Mouse (Mus musculus) olfactory bulb, adult 2 months (tissue): ENCODE measurements around the gene Eps8. TPM values are rescaled to one million over a fixed set of nuclear protein-coding genes. Genes with fewer than 3 reads are reported as not detected.

Experiments used
- H3K27ac ChIP-seq: fragments of 200-500 bp; 2 replicates; pipeline ENCODE4 v1.5.1; 2012; ENCODE audit warnings: low read depth, low read length; ENCODE audit not compliant: insufficient read depth
- H3K4me1 ChIP-seq: fragments of 200-500 bp; 2 replicates; pipeline ENCODE4 v1.6.1; 2012; ENCODE audit warnings: low read length; ENCODE audit not compliant: control insufficient read depth, insufficient read depth
- H3K4me3 ChIP-seq: fragments of 200-500 bp; 2 replicates; pipeline ENCODE4 v1.5.1; 2012; ENCODE audit warnings: mild to moderate bottlenecking, low read depth, low read length, moderate library complexity; ENCODE audit not compliant: insufficient read depth
- CTCF ChIP-seq: fragments of 200-500 bp; IDR thresholded peaks from 2 replicates; pipeline ENCODE4 v1.5.1; 2012; ENCODE audit warnings: low read depth, mild to moderate bottlenecking, low read length, moderate library complexity; ENCODE audit not compliant: insufficient read depth
- POLR2A ChIP-seq: fragments of 200-500 bp; IDR thresholded peaks from 2 replicates; pipeline ENCODE4 v1.6.1; 2012; ENCODE audit warnings: mild to moderate bottlenecking, low read depth, low read length, moderate library complexity; ENCODE audit not compliant: insufficient read depth
- WGBS: fragments of 180-500 bp; shearing (Covaris S2); methylation state at CpG from one replicate; pipeline ENCODE4 v1.1.7; 2018; 5-methylcytosine and 5-hydroxymethylcytosine counted together
- polyA plus RNA-seq: library from polyadenylated mRNA; stranded (reverse); fragments of >200 nt; gene quantifications from 2 replicates; pipeline ENCODE4 v1.2.4, GENCODE M21; 2012; ENCODE audit warnings: low replicate concordance; ENCODE audit not compliant: missing spikeins, insufficient read depth, insufficient read length

Eps8 gene
- polyA plus RNA-seq, 1 experiment: not detected

DNA sequence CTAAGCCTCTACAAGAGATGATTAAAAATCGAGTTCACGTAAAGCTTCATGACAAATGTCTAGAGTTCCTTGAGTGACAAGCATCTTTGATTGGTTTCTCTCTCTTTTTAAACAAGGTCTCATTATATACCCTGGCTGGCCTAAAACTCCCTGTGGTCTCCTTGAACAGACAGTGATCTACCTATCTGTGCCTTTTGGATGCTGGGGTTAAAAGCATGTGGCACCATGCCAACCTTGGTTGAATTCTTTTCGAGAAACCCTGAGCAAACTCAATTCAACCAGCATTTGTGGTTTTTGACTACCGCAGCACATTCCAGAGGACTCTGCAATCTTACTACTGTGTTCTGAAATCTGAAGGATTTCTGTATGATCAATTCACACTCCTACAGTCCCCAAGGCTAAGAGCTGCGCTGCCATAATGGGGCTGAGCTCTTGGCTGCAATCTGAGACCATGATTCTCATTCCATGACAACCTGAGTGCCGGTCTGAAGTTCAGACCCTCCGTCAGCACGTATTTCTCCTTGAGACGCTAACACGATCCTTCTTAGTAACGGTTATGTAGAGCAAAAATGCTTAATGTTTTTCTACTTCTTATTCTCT, 33.9 kb upstream of the Eps8 start:
- H3K4me1 ChIP-seq: 0 out of 2 replicates have a peak, but pooled peaks cover 2% of the 10 kb centered on the region
- H3K27ac ChIP-seq: no peak overlapping the region
- no peak overlapping the region for H3K4me3 ChIP-seq
- WGBS: 81% methylated on average over 11 of the region's 11 CpGs
- no peak for TF ChIP-seq CTCF
- no peak for TF ChIP-seq POLR2A

DNA sequence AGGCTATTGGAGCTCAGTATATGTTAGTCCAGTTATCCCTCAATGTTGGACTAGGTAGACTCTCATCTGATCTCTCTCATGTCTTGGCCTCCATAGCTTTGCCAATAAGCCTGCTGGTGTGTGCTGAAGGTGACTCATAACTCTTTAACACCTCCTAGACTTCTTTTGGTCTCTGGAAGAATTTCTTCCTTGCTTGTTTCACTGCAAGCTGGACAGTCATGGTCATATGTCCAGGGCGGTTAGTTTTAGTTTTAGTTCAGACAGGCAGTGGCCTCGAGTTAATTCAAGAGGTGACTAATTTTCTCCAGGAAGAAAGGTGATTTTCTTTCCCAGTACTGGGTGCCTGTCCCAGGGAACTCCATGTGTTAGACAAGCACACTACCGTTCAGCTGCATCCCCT, 33.4 kb upstream of the Eps8 start:
- no peak for TF ChIP-seq POLR2A
- TF ChIP-seq CTCF: no peak
- H3K4me3 ChIP-seq: no peak overlapping the region
- 88% methylated on average over 3 of the region's 3 CpGs for WGBS
- H3K4me1 ChIP-seq: 0 out of 2 replicates have a peak, but pooled peaks cover 2% of the 10 kb centered on the region
- H3K27ac ChIP-seq: no peak overlapping the region

DNA sequence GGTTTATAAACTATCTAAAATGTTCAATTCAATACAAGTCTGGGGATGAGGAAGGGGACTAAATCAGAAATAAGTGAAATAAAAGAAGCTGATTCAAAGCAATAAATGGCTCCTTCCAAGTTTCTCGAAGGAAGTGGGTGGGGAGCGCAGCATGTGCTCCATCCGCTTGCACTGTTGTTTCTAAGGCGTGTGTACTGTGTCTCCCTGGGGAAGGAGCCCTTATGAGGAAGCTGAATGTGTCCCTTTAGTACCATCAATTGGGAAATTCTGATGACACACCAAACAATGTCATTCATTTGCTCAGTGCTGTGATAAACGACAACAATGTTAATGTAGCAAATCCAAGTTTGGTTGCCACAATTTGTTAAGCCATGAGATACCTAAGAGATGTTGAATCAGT, 33.0 kb upstream of the Eps8 start:
- H3K4me1 ChIP-seq: 0 out of 2 replicates have a peak, but pooled peaks cover 2% of the 10 kb centered on the region
- 94% methylated on average over 5 of the region's 5 CpGs for WGBS
- H3K4me3 ChIP-seq: no peak overlapping the region
- H3K27ac ChIP-seq: no peak overlapping the region
- TF ChIP-seq CTCF (no peak), POLR2A (no peak)

DNA sequence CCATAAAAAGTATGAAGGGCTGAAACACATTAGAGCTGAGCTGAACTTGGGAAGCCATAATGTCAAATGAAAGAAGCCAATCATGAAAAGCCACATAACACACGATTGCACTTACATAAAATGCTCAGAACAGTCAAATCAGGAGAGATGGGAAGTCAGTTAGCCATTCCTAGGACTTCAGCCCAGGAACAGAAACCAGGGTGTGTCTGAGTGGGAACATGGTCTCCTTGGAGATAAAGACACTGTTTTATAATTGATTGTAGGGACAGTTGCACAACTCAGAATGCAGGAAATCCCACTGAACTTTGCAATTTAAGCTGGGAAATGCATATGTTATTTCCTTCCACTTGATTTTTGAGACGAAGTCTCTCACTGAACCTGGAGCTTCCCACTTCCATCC, 28.0 kb upstream of the Eps8 start:
- no peak overlapping the region for H3K27ac ChIP-seq
- no peak overlapping the region for H3K4me3 ChIP-seq
- 0 out of 2 replicates have a peak, but pooled peaks cover 2% of the 10 kb centered on the region for H3K4me1 ChIP-seq
- 93% methylated on average over 2 of the region's 2 CpGs for WGBS
- TF ChIP-seq CTCF (no peak), POLR2A (no peak)

DNA sequence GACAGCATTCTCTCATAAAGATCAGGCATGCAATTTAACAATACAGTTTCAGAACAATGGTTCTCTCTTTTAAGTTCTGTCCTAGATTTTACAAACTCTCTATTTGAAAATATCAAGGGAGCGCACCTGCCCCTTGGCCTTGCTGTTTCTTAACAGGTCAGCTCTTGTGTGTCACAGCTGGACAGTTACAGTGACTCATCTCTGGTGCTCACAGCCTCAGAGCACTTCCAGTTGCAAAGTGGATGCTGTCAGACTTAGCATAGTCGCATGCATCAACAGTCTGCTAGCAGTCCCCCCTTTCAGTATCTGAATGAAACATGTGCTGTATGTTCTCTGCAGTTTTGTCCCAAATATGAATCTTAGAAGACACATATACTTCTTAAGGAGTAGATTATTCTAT, 26.3 kb upstream of the Eps8 start:
- H3K27ac ChIP-seq: no peak overlapping the region
- TF ChIP-seq POLR2A: no peak
- TF ChIP-seq CTCF: no peak
- 98% methylated on average over 2 of the region's 2 CpGs for WGBS
- H3K4me1 ChIP-seq: 0 out of 2 replicates have a peak, but pooled peaks cover 2% of the 10 kb centered on the region
- H3K4me3 ChIP-seq: no peak overlapping the region

DNA sequence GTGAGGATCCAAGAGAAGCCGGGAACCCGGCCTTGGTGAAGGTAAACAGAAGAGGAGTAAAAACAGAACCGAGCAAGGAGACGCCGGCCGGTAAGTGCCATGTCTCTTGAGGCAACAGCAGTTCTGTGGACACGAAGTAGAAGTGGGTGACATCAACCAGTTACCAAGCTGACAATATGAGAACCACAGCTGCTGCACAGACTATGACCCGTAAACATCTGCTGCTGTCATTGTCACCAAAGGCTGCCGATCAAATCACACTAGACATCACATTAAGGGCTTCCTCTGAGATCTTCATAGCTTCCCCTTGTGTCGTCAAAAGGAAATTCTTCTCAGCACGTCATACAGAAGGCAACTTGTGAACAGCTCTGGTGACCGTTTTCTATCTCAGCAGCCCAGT, 21.9 kb upstream of the Eps8 start:
- WGBS: 96% methylated on average over 12 of the region's 12 CpGs
- Histone ChIP-seq H3K4me3 (no peak overlapping the region), H3K4me1 (no peaks in the 10 kb centered on the region), H3K27ac (no peak overlapping the region)
- TF ChIP-seq POLR2A: no peak
- no peak for TF ChIP-seq CTCF

DNA sequence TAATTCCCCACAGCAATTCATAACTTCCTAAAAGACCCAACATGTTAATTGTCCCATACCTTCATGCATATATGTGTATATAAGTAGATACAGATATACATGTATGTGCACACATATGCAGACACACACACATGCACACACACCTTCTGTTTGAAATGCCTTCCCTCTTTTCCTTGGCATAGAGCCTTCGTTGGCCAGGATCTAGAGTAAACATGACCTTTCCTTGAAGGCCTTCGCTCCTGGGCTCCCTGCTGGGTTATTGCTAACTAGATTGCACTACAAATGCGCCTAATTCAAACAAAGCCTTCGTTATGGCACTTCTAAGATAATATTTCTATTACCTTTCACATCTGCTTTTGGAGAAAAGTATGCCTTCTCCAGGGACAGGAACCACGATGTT, 20.9 kb upstream of the Eps8 start:
- Histone ChIP-seq H3K4me1 (no peaks in the 10 kb centered on the region), H3K27ac (no peak overlapping the region), H3K4me3 (no peak overlapping the region)
- TF ChIP-seq POLR2A (no peak), CTCF (no peak)
- WGBS: 76% methylated on average over 5 of the region's 5 CpGs

DNA sequence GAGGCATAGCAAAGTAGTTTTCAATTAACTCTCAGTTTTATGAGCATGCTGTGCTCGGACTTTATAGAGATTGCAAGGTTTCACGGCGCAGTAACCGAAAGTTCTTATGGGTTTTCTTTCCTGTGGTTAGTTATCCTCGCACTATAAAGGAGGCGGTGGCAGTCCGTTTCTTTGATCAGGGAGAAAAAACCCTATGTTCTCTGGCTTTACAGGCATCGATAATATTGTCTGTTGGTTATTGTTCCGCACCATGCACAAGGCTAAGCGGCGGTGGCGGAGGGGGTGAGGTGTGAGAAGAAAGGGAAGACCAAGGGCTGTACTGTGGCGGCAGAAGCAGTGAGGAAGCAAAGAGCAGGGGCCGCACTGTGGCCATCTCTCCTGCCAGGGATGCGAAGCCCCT, 18.6 kb upstream of the Eps8 start:
- TF ChIP-seq CTCF (no peak), POLR2A (no peak)
- WGBS: 84% methylated on average over 15 of the region's 15 CpGs
- no peak overlapping the region for H3K27ac ChIP-seq
- no peaks in the 10 kb centered on the region for H3K4me1 ChIP-seq
- H3K4me3 ChIP-seq: no peak overlapping the region

DNA sequence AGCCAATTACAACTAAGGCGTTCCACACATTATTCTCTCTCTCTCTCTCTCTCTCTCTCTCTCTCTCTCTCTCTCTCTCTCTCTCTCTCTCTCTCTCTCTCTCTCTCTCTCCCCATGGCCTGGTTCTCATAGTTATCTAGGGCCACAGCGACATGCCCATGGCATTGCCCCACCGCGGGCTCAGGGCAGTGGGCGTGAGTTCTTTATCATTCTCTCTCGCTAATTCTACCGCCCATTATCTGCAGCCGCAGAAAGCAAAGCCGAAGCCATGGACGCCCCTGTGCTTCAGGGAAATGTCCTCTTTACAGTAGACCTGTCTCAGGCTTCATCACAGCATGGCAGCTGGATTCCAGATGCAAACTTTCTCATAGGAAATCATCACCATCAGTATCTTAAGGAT, 16.9 kb upstream of the Eps8 start:
- no peak overlapping the region for H3K27ac ChIP-seq
- H3K4me1 ChIP-seq: no peaks in the 10 kb centered on the region; the same call in 1 of the 2 replicates
- TF ChIP-seq POLR2A: no peak
- no peak for TF ChIP-seq CTCF
- no peak overlapping the region for H3K4me3 ChIP-seq
- 85% methylated on average over 10 of the region's 10 CpGs for WGBS

DNA sequence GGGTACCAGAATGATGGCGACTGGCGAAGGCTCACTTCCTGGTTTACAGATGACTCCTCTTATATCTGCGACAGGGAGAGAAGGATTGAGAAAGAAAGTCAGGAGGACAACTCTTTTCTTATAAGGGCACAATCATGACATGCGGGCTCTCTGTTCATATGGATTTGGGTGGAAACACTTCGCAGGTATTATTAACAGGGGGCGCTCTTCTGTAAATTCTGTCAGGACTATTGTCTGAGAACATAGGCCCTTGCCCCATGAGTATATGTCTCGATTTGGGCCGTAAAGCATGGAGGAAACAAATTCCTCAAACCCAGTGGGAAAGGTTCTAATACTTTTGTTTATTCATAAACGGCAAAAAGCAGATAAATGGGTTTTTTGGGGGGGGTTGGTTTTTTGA, 16.1 kb upstream of the Eps8 start:
- H3K27ac ChIP-seq: no peak overlapping the region
- WGBS: 95% methylated on average over 9 of the region's 9 CpGs

More for the DNA sequence above, 16.1 kb upstream of the Eps8 start:
- Histone ChIP-seq H3K4me3 (no peak overlapping the region), H3K4me1 (no peaks in the 10 kb centered on the region; the same call in 1 of the 2 replicates)
- TF ChIP-seq POLR2A (no peak), CTCF (no peak)
